Mouse (Mus musculus) T-helper 1 cell (primary cell): ENCODE data around the gene Cds2.

Experiments
- in situ Hi-C: fragments of 300-600 bp; cut with MboI, MseI; formaldehyde crosslinking; loops from one replicate; pipeline ENCODE4 v1.15.1; 2025; ENCODE audit warnings: high pct_unique_total_duplicates

The Cds2 gene

GRCm38 (mm10) chr2:132291265-132291664 is 28.3 kb downstream of the Cds2 start:
- in situ Hi-C loops, result no loop called here

GRCm38 (mm10) chr2:132292083-132292482 is 29.1 kb downstream of the Cds2 start:
- in situ Hi-C loops, result no loop called here

GRCm38 (mm10) chr2:132293694-132294450 is 30.9 kb downstream of the Cds2 start:
- in situ Hi-C loops, result no loop called here

GRCm38 (mm10) chr2:132298250-132298649 is 35.3 kb downstream of the Cds2 start:
- in situ Hi-C loops, result no loop called here

GRCm38 (mm10) chr2:132301436-132301835 is 38.5 kb downstream of the Cds2 start:
- in situ Hi-C loops, result loop anchor here (25.0 kb wide), 1 partner anchor 411 kb away; no protein-coding TSS in a partner anchor

- in situ Hi-C loops, result loop anchor here (25.0 kb wide), 1 partner anchor 407 kb away; no protein-coding TSS in a partner anchor
Measured at GRCm38 (mm10) chr2:132305165-132305564, 42.2 kb downstream of the Cds2 start.

GRCm38 (mm10) chr2:132305988-132306387 is 43.0 kb downstream of the Cds2 start:
- in situ Hi-C loops, result loop anchor here (25.0 kb wide), 1 partner anchor 406 kb away; no protein-coding TSS in a partner anchor

GRCm38 (mm10) chr2:132307213-132307843 is 44.4 kb downstream of the Cds2 start:
- in situ Hi-C loops, result loop anchor here (25.0 kb wide), 1 partner anchor 405 kb away; no protein-coding TSS in a partner anchor

- in situ Hi-C loops, result loop anchor here (25.0 kb wide), 1 partner anchor 403 kb away; no protein-coding TSS in a partner anchor
Measured at GRCm38 (mm10) chr2:132308829-132309228, 45.9 kb downstream of the Cds2 start.

- in situ Hi-C loops, result loop anchor here (25.0 kb wide), 1 partner anchor 403 kb away; no protein-coding TSS in a partner anchor
Measured at GRCm38 (mm10) chr2:132309398-132309930, 46.5 kb downstream of the Cds2 start.

GRCm38 (mm10) chr2:132312616-132313015 is 49.7 kb downstream of the Cds2 start:
- in situ Hi-C loops, result loop anchor here (10.0 to 25.0 kb wide), 2 partner anchors 400 to 592 kb away; no protein-coding TSS in a partner anchor

- in situ Hi-C loops, result loop anchor here (10.0 to 25.0 kb wide), 2 partner anchors 399 to 591 kb away; no protein-coding TSS in a partner anchor
Measured at GRCm38 (mm10) chr2:132313568-132313967, 50.6 kb downstream of the Cds2 start.

GRCm38 (mm10) chr2:132314057-132314456 is 51.1 kb downstream of the Cds2 start:
- in situ Hi-C loops, result loop anchor here (10.0 to 25.0 kb wide), 2 partner anchors 398 to 591 kb away; no protein-coding TSS in a partner anchor

- in situ Hi-C loops, result loop anchor here (5.0 to 25.0 kb wide), 3 partner anchors 176 to 589 kb away; no protein-coding TSS in a partner anchor
Measured at GRCm38 (mm10) chr2:132316041-132316808, 53.3 kb downstream of the Cds2 start.

- in situ Hi-C loops, result loop anchor here (5.0 to 25.0 kb wide), 3 partner anchors 175 to 588 kb away; no protein-coding TSS in a partner anchor
Measured at GRCm38 (mm10) chr2:132317178-132317577, 54.2 kb downstream of the Cds2 start.

GRCm38 (mm10) chr2:132320516-132320915 is 57.6 kb downstream of the Cds2 start:
- in situ Hi-C loops, result loop anchor here (25.0 kb wide), 1 partner anchor 392 kb away; no protein-coding TSS in a partner anchor

- in situ Hi-C loops, result loop anchor here (25.0 kb wide), 1 partner anchor 389 kb away; no protein-coding TSS in a partner anchor
Measured at GRCm38 (mm10) chr2:132323541-132323940, 60.6 kb downstream of the Cds2 start.

GRCm38 (mm10) chr2:132337202-132337601 is 74.3 kb downstream of the Cds2 start:
- in situ Hi-C loops, result no loop called here

- in situ Hi-C loops, result no loop called here
Measured at GRCm38 (mm10) chr2:132340350-132340749, 77.4 kb downstream of the Cds2 start.

- in situ Hi-C loops, result no loop called here
Measured at GRCm38 (mm10) chr2:132341293-132341692, 78.3 kb downstream of the Cds2 start.

GRCm38 (mm10) chr2:132343846-132344245 is 80.9 kb downstream of the Cds2 start:
- in situ Hi-C loops, result no loop called here
